Mouse (Mus musculus) ovary, adult 10 weeks (tissue): ENCODE data around the gene Igdcc4. TPM values are rescaled to one million over a fixed set of nuclear protein-coding genes. Genes with fewer than 3 reads are reported as not detected.

Experiments
- polyA plus RNA-seq: library from polyadenylated mRNA; stranded (reverse); fragments of 350-450 nt; fragmentation: Illumina TruSeq; extraction: RNeasy Lipid Tissue Mini Kit (QIAGEN cat#74804); gene quantifications from one replicate; pipeline ENCODE4 v1.2.3, GENCODE M21; 2014

Gene Igdcc4
- polyA plus RNA-seq = 21.2 TPM

DNA sequence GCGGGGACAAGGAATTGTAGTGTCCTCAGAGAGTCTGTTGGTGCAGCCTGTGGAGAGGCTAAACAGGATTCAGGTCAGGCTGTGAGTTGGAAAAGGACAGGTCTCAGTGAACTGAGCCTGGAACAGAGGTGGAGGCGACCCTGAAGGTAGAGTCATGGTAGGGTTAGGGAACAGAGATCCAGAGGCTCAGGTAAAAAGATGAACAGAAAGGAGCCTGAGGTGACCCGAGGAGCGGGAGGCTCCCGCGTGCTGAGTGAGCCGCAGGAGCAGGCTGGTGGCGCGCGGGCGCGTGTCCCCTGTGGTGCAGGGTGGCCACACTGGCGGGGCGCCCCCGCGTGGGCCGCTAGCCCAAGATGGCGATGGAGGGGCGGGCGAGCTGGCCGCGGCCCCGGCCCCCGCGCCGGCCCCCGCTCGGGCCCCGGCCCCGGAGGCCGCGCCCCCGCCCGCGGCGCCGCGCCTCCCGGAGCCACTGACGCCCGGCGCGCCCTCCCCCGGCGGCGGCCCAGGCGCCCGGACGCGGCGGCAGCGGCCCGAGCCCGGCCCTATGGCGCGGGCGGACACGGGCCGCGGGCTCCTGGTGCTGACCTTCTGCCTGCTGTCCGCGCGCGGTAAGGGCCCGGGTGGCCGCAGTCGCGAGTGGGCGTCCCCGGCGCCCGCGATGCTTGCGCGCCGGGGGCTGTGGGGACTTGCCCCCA is at the start of gene Igdcc4:
Gene Igdcc4 (plus strand): TSS at position 496 of the 695 bp plus-strand sequence.

DNA sequence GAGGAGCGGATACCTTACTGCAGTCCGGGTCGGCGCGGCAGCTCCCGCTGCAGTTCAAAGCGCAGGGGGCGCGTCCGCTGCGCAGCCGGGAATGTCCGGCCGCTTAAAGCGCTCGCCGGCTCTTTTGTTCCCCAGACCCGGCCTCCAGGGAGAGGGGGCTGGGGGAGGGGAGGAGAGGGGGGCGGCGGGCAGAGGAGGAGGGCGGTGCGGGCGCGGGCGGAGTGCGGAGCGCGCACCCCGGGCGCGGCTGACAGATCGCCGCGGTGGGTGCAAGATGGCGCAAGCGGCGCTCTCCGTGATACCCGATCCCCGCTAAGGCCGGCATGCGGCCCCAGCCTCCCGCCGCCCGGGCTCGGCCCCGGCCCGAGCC is 39.6 kb downstream of the Igdcc4 start, which contains the start of gene Igdcc3:
Gene Igdcc3 (plus strand): TSS at position 254 of the 370 bp plus-strand sequence.

Other genes with a start within 250 kb of the Igdcc4 start
- 0.14 TPM for gene Slc24a1, start 149.9 kb upstream of the Igdcc4 start, polyA plus RNA-seq
- gene Ints14, start 140.6 kb upstream of the Igdcc4 start, polyA plus RNA-seq = 32.8 TPM
- 265 TPM for gene Hacd3, start 79.8 kb upstream of the Igdcc4 start, polyA plus RNA-seq
- gene Dpp8, start 69.1 kb upstream of the Igdcc4 start, polyA plus RNA-seq = 173 TPM
- not detected for gene Igdcc3, start 39.7 kb downstream of the Igdcc4 start, polyA plus RNA-seq
- 3.8 TPM for gene Parp16, start 93.9 kb downstream of the Igdcc4 start, polyA plus RNA-seq
- 6.1 TPM for gene Cilp, start 163.7 kb downstream of the Igdcc4 start, polyA plus RNA-seq
- gene Clpx, start 192.8 kb downstream of the Igdcc4 start, polyA plus RNA-seq = 102 TPM
- 23.2 TPM for gene Pdcd7, start 244.6 kb downstream of the Igdcc4 start, polyA plus RNA-seq